Mouse (Mus musculus): Measurements from ENCODE around the gene Gm13287. TPM values are rescaled to one million over a fixed set of nuclear protein-coding genes. Genes with fewer than 3 reads are reported as not detected.
"Not testable (repeated sequence)": the region's sequence is repeated elsewhere in the genome, so short reads cannot be mapped to it uniquely, and the experiment has no call there.

Gene Gm13287
- total RNA-seq (2021) = not detected

DNA sequence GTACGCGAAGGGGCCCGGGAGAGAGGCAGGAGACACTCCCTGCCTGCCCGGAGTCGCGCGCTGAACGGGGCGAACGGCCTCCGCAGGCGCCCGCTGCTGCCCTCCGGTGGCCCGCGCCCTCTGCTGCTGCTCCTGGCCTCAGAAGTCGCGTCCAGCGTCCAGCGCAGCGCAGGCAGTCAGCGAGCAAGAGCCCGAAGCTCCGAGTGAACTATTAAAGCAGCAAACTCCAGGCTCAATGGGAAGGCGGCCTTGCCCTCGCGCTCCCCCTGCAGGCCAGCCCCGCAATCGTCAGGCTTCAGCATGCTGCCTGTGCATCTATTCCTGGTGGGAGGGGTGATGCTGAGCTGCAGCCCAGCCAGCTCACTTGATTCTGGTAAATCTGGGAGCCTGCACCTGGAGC is at the start of gene Gm13287:
Gm13287 (plus strand) TSS at position 301 of the 400 bp plus-strand sequence.
- not testable (repeated sequence) for DNase-seq

DNA sequence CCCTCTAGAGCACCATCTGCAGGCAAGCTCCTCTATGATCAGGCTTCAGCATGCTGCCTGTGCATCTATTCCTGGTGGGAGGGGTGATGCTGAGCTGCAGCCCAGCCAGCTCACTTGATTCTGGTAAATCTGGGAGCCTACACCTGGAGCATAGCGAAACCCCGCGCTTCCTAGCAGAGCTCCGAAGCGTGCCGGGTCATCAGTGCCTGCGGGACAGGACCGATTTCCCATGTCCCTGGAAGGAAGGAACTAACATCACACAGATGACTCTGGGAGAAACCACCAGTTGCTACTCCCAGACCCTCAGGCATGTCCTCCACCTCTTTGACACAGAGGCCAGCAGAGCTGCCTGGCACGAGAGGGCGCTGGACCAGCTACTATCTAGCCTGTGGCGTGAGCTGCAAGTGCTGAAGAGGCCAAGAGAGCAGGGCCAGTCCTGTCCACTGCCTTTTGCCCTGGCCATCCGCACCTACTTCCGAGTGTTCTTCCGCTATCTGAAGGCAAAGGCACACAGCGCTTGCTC is 48.2 kb upstream of the Gm13287 start, which contains the start of gene Gm13271:
Gm13271 (plus strand) TSS at position 51 of the 523 bp plus-strand sequence.
- DNase-seq = peak; percentile 75

DNA sequence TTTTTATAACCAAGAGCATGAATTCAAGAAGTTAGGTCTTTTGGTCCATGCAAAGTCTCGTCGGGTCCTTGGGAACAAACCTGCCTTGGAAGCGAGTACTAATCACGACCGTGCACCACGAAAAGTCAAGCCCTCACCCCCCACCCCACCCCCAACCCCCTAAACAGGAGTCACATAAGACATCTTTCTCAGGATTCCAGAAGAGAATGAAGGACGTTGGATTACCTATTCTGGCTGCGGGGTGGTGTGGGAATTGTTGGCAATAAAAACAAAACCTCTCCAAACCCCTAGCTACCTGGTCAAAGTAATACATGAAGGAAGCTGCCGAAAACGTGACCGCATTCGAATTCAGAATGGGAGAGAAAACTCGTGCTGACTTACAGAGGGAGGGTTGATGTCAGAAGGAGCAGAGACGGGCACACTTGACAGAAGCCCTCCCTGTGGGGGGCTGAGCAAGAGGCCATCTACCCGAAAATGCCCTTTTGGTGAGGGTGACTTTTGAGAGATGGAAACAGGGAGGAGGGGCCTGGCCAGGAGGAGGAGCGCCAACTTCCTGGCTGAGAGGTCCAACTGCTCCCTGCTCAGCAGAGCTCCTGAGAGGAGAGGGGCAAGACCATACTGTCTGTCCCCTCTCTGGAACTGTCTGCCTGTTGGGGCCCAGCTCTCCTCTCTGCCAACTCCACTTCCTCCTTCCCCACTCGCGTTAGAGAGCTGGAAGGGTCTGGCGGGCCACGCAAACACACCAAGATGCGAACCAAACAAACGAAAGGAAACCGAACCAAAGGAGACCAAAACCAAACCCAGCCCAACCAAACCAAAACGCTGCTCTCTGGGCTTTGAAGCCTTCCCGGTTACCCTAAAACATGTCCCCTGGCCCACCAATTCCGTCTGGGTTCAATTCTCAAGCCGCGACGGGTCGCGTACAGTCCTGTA is 46.2 kb upstream of the Gm13287 start:
- peak; percentile 21 for DNase-seq

DNA sequence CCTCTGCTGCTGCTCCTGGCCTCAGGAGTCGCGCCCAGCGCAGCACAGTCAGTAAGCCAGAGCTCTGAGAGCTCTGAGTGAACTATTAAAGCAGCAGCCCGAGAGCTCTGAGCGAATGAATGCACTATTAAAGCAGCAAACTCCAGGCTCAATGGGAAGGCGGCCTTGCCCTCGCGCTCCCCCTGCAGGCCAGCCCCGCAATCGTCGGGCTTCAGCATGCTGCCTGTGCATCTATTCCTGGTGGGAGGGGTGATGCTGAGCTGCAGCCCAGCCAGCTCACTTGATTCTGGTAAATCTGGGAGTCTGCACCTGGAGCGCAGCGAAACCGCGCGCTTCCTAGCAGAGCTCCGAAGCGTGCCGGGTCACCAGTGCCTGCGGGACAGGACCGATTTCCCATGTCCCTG is 45.4 kb upstream of the Gm13287 start:
- DNase-seq = peak; percentile 91

DNA sequence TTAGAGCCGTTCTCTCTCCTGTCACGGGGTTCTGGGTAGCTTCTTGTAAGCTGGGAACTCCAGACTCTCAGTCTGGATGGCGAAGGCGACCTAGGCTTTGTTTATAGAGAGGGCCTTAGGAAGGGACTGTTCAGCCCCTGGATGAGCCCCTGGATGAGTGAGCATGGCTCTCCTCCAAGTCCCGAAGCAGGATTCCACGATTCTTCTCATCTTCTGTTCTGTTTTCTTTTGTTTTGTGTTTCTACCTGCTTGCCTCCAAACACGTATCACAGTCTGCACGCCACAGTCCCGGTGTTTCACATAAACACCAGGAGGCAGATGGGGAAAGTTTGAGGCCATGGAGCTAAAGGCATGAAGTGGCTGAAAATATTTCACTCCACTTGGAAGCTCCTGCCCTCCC is 44.3 kb upstream of the Gm13287 start:
- not testable (repeated sequence) for DNase-seq

DNA sequence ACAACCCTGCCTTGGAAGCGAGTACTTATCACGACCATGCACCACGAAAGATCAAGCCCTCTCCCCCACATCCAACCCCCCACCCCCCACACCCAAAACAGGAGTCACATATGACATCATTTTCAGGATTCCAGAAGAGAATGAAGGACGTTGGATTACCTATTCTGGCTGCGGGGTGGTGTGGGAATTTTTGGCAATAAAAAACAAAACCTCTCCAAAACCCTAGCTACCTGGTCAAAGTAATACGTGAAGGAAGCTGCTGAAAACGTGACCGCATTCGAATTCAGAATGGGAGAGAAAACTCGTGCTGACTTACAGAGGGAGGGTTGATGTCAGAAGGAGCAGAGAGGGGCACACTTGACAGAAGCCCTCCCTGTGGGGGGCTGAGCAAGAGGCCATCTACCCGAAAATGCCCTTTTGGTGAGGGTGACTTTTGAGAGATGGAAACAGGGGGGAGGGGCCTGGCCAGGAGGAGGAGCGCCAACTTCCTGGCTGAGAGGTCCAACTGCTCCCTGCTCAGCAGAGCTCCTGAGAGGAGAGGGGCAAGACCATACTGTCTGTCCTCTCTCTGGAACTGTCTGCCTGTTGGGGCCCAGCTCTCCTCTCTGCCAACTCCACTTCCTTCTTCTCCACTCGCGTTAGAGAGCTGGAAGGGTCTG is 43.3 kb upstream of the Gm13287 start, which contains the start of gene Gm13283:
Gm13283 (plus strand) TSS at position 510 of the 659 bp plus-strand sequence.
- peak; percentile 45 for DNase-seq

DNA sequence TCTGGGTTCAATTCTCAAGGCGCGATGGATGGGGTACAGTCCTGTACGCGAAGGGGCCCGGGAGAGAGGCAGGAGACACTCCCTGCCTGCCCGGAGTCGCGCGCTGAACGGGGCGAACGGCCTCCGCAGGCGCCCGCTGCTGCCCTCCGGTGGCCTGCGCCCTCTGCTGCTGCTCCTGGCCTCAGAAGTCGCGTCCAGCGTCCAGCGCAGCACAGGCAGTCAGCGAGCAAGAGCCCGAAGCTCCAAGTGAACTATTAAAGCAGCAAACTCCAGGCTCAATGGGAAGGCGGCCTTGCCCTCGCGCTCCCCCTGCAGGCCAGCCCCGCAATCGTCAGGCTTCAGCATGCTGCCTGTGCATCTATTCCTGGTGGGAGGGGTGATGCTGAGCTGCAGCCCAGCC is 42.6 kb upstream of the Gm13287 start:
- DNase-seq = peak; percentile 80

DNA sequence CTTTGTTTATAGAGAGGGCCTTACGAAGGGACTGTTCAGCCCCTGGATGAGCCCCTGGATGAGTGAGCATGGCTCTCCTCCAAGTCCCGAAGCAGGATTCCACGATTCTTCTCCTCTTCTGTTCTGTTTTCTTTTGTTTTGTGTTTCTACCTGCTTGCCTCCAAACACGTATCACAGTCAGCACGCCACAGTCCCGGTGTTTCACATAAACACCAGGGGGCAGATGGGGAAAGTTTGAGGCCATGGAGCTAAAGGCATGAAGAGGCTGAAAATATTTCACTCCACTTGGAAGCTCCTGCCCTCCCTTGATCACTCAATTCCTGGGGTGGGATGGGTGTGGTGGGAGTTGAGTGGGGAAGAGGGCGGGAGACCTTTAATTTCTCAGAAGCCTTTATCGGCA is 41.3 kb upstream of the Gm13287 start:
- DNase-seq = peak; percentile 79

DNA sequence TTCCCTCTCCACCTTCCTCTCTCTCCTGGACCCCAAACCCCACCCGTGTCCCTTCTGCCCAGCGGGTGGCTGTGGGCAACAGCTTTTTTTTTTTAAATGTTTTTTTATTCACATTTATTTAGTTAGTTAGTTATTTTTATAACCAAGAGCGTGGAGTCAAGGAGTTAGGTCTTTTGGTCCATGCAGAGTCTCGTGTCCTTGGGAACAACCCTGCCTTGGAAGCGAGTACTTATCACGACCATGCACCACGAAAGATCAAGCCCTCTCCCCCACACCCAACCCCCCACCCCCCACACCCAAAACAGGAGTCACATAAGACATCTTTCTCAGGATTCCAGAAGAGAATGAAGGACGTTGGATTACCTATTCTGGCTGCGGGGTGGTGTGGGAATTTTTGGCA is 40.7 kb upstream of the Gm13287 start:
- peak; percentile 21 for DNase-seq

DNA sequence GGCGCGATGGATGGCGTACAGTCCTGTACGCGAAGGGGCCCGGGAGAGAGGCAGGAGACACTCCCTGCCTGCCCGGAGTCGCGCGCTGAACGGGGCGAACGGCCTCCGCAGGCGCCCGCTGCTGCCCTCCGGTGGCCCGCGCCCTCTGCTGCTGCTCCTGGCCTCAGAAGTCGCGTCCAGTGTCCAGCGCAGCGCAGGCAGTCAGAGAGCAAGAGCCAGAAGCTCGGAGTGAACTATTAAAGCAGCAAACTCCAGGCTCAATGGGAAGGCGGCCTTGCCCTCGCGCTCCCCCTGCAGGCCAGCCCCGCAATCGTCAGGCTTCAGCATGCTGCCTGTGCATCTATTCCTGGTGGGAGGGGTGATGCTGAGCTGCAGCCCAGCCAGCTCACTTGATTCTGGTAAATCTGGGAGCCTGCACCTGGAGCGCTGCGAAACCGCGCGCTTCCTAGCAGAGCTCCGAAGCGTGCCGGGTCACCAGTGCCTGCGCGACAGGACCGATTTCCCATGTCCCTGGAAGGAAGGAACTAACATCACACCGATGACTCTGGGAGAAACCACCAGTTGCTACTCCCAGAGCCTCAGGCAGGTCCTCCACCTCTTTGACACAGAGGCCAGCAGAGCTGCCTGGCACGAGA is 39.6 kb upstream of the Gm13287 start:
- peak; percentile 64 for DNase-seq

DNA sequence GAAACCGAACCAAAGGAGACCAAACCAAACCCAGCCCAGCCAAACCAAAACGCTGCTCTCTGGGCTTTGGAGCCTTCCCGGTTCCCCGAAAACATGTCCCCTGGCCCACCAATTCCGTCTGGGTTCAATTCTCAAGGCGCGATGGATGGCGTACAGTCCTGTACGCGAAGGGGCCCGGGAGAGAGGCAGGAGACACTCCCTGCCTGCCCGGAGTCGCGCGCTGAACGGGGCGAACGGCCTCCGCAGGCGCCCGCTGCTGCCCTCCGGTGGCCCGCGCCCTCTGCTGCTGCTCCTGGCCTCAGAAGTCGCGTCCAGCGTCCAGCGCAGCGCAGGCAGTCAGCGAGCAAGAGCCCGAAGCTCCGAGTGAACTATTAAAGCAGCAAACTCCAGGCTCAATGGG is 29.5 kb upstream of the Gm13287 start, which contains the start of gene Gm13290:
Gm13290 (plus strand) TSS at position 301 of the 400 bp plus-strand sequence.
- DNase-seq = not testable (repeated sequence)

DNA sequence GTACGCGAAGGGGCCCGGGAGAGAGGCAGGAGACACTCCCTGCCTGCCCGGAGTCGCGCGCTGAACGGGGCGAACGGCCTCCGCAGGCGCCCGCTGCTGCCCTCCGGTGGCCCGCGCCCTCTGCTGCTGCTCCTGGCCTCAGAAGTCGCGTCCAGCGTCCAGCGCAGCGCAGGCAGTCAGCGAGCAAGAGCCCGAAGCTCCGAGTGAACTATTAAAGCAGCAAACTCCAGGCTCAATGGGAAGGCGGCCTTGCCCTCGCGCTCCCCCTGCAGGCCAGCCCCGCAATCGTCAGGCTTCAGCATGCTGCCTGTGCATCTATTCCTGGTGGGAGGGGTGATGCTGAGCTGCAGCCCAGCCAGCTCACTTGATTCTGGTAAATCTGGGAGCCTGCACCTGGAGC is 26.4 kb upstream of the Gm13287 start, which contains the start of gene Gm13289:
Gm13289 (plus strand) TSS at position 301 of the 400 bp plus-strand sequence.
- DNase-seq = not testable (repeated sequence)

DNA sequence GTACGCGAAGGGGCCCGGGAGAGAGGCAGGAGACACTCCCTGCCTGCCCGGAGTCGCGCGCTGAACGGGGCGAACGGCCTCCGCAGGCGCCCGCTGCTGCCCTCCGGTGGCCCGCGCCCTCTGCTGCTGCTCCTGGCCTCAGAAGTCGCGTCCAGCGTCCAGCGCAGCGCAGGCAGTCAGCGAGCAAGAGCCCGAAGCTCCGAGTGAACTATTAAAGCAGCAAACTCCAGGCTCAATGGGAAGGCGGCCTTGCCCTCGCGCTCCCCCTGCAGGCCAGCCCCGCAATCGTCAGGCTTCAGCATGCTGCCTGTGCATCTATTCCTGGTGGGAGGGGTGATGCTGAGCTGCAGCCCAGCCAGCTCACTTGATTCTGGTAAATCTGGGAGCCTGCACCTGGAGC is 23.5 kb upstream of the Gm13287 start, which contains the start of gene Gm13272:
Gm13272 (plus strand) TSS at position 301 of the 400 bp plus-strand sequence.
- DNase-seq = not testable (repeated sequence)

DNA sequence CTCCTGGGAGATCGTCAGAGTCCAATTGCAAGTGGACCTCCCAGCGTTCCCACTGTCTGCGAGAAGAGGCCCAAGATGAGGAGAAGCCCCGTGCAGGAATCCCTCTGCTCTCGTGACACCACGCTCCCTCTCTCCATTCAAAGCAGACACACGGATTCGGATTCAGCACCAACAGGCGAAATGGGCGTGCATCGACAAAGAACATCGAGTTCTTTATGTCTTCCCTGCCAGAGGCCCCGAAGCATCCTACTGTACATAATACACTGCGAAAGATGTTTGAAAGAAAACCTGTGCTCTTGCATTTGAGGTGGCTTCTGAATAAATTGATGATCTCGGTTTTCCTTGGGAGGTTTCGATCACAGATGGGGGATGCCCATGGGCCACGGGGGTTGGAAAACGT is 22.7 kb upstream of the Gm13287 start:
- DNase-seq = not testable (repeated sequence)

DNA sequence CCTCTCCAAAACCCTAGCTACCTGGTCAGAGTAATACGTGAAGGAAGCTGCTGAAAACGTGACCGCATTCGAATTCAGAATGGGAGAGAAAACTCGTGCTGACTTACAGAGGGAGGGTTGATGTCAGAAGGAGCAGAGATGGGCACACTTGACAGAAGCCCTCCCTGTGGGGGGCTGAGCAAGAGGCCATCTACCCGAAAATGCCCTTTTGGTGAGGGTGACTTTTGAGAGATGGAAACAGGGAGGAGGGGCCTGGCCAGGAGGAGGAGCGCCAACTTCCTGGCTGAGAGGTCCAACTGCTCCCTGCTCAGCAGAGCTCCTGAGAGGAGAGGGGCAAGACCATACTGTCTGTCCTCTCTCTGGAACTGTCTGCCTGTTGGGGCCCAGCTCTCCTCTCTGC is 21.2 kb upstream of the Gm13287 start, which contains the start of gene Ifnz:
Ifnz (plus strand) TSS at position 301 of the 400 bp plus-strand sequence.
- DNase-seq = not testable (repeated sequence)

DNA sequence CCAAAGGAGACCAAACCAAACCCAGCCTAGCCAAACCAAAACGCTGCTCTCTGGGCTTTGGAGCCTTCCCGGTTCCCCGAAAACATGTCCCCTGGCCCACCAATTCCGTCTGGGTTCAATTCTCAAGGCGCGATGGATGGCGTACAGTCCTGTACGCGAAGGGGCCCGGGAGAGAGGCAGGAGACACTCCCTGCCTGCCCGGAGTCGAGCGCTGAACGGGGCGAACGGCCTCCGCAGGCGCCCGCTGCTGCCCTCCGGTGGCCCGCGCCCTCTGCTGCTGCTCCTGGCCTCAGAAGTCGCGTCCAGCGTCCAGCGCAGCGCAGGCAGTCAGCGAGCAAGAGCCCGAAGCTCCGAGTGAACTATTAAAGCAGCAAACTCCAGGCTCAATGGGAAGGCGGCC is 20.7 kb upstream of the Gm13287 start:
- peak; percentile 33 for DNase-seq

DNA sequence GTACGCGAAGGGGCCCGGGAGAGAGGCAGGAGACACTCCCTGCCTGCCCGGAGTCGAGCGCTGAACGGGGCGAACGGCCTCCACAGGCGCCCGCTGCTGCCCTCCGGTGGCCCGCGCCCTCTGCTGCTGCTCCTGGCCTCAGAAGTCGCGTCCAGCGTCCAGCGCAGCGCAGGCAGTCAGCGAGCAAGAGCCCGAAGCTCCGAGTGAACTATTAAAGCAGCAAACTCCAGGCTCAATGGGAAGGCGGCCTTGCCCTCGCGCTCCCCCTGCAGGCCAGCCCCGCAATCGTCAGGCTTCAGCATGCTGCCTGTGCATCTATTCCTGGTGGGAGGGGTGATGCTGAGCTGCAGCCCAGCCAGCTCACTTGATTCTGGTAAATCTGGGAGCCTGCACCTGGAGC is 17.6 kb upstream of the Gm13287 start, which contains the start of gene Gm13276:
Gm13276 (plus strand) TSS at position 301 of the 400 bp plus-strand sequence.
- DNase-seq = not testable (repeated sequence)

DNA sequence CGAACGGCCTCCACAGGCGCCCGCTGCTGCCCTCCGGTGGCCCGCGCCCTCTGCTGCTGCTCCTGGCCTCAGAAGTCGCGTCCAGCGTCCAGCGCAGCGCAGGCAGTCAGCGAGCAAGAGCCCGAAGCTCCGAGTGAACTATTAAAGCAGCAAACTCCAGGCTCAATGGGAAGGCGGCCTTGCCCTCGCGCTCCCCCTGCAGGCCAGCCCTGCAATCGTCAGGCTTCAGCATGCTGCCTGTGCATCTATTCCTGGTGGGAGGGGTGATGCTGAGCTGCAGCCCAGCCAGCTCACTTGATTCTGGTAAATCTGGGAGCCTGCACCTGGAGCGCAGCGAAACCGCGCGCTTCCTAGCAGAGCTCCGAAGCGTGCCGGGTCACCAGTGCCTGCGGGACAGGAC is 14.7 kb upstream of the Gm13287 start, which contains the start of gene Gm13277:
Gm13277 (plus strand) TSS at position 231 of the 400 bp plus-strand sequence.
- peak; percentile 79 for DNase-seq

DNA sequence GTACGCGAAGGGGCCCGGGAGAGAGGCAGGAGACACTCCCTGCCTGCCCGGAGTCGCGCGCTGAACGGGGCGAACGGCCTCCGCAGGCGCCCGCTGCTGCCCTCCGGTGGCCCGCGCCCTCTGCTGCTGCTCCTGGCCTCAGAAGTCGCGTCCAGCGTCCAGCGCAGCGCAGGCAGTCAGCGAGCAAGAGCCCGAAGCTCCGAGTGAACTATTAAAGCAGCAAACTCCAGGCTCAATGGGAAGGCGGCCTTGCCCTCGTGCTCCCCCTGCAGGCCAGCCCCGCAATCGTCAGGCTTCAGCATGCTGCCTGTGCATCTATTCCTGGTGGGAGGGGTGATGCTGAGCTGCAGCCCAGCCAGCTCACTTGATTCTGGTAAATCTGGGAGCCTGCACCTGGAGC is 11.8 kb upstream of the Gm13287 start, which contains the start of gene Gm13278:
Gm13278 (plus strand) TSS at position 301 of the 400 bp plus-strand sequence.
- DNase-seq = not testable (repeated sequence)

DNA sequence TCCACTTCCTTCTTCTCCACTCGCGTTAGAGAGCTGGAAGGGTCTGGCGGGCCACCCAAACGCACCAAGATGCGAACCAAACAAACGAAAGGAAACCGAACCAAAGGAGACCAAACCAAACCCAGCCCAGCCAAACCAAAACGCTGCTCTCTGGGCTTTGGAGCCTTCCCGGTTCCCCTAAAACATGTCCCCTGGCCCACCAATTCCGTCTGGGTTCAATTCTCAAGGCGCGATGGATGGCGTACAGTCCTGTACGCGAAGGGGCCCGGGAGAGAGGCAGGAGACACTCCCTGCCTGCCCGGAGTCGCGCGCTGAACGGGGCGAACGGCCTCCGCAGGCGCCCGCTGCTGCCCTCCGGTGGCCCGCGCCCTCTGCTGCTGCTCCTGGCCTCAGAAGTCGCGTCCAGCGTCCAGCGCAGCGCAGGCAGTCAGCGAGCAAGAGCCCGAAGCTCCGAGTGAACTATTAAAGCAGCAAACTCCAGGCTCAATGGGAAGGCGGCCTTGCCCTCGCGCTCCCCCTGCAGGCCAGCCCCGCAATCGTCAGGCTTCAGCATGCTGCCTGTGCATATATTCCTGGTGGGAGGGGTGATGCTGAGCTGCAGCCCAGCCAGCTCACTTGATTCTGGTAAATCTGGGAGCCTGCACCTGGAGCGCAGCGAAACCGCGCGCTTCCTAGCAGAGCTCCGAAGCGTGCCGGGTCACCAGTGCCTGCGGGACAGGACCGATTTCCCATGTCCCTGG is 8.9 kb upstream of the Gm13287 start, which contains the start of gene Gm13275:
Gm13275 (plus strand) TSS at position 552 of the 740 bp plus-strand sequence.
- DNase-seq = peak; percentile 79

DNA sequence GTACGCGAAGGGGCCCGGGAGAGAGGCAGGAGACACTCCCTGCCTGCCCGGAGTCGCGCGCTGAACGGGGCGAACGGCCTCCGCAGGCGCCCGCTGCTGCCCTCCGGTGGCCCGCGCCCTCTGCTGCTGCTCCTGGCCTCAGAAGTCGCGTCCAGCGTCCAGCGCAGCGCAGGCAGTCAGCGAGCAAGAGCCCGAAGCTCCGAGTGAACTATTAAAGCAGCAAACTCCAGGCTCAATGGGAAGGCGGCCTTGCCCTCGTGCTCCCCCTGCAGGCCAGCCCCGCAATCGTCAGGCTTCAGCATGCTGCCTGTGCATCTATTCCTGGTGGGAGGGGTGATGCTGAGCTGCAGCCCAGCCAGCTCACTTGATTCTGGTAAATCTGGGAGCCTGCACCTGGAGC is 6.0 kb upstream of the Gm13287 start, which contains the start of gene Gm13279:
Gm13279 (plus strand) TSS at position 301 of the 400 bp plus-strand sequence.
- not testable (repeated sequence) for DNase-seq
